Mouse (Mus musculus) CH12F3 (cell line): Measurements from ENCODE around the gene Rnf141.

Experiments used
- in situ Hi-C: fragments of 300-500 bp; cut with MboI; formaldehyde crosslinking; loops from 2 replicates; pipeline ENCODE4 v1.14.3; 2020; ENCODE audit warnings: low sequenced_read_pairs

Rnf141 gene

GRCm38 (mm10) chr7:110843916-110844874 lies at the start of gene Rnf141:
Gene Rnf141 (minus strand): TSS chr7:110844457.
- in situ Hi-C loops: no loop called here

DNA sequence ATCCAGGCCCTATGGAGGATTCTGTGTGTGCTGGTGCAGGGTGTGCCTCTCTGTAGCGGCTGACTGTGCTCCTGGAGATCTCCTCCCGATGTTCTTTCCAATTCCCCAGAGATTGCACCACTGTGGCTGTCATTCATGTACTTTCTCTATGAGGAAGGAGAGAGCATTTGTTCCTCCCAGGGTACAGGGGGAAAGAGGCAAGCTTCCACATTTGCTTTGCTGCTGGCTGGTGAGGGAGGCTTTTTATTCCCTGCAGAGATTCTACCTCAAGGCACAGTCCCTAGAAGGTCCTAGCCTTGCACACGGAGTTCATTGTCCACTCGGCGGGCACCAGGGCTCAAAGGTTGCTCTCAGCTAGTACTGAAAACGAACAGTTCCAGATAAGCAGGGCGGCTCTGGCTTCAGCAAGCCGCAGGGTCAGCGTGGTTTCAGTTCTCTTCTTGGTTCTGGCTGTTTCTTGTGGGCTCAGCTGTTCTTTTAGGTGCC lies 47.3 kb upstream of the Rnf141 start:
- in situ Hi-C loops: no loop called here

GRCm38 (mm10) chr7:110881746-110882333 lies 37.6 kb upstream of the Rnf141 start:
- in situ Hi-C loops: no loop called here

DNA sequence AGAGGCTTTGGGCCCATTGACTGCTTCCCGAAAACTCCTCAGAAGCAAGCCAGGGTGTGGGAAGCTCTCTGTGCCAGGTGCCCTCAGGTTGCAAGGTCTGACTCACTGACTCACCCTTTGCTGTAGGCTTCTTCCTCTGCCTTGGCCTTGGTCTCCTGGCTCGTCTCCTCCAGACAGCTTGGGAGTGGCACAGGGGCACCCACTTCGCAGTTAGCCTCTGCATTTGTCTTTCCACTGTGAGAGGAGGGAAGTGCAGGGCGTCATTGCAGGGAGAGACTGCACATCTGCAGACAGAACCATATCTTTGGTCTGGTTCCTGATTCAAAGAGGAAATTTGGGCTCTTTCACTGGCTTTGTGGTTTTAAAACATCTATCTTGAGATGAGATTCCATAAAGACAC lies 33.8 kb upstream of the Rnf141 start:
- in situ Hi-C loops: no loop called here

DNA sequence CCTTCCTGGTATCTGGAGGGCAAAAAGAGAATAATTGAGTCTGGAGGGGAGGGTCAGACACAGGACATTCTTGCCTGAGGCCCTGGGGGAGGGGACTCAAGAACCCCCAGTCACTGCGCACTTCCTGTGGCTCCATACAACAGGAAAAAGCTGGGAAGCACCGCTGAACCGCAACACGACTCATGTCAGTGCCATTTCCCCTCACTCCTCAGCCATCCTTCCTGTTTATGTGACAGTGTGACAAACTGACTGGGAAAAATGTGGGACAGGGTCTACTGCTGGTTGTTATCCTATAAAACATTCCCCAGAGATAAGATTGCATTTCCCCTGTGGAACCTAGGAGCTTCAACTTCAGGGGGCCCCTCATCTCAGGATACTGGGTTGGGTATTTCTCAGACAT lies 32.7 kb upstream of the Rnf141 start:
- in situ Hi-C loops: no loop called here

GRCm38 (mm10) chr7:110868807-110869206 lies 24.6 kb upstream of the Rnf141 start:
- in situ Hi-C loops: no loop called here

GRCm38 (mm10) chr7:110867116-110867515 lies 22.9 kb upstream of the Rnf141 start:
- in situ Hi-C loops: no loop called here

- in situ Hi-C loops: no loop called here
These were observed 21.8 kb upstream of the Rnf141 start for GRCm38 (mm10) chr7:110866021-110866420.

GRCm38 (mm10) chr7:110865570-110865969 lies 21.3 kb upstream of the Rnf141 start:
- in situ Hi-C loops: no loop called here

DNA sequence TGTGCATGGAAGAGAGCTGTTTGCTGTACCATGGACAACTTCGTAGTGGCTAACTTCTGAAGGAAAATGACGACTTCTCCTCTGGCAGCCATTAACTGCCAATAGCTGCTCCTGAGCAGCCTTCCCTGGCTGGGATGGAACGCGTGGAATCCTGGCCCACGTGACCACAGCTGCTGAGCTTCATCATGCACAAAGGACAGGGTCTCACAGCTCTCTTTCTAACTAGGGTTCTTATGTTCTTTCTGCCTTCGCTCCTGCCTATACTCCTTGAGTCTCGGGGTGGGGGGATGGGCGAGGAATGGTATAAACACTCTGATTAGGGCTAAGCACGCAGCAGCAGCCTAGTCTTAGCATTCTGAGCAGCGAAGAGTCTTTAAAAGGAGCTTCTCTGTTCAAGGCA lies 20.8 kb upstream of the Rnf141 start:
- in situ Hi-C loops: no loop called here

DNA sequence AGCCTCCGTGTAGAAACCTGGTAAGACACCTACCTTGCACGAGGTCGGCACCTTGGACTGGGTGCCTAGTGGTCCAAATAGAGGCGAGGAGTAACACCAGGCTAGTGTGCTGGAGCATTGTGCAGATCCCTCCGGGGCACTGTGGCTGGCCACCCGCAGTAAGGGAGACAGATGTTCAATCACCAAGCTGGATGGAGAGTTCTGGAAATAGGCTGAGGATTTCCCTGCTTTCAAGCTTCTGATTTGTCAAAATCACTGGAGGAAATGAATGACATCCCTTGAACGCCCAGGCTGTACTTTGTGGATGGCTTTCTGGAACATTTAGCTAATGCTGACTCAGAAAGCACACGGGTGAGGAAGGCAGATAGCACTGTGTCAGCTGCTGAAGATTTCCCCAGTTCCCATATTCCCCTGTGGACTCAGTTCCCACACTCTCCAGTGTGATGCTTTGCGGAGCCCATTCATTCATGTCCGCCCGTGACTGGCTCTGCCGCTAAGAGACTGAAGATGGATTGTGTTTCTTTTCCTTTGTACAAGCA lies 18.6 kb upstream of the Rnf141 start, which contains the start of gene Lyve1:
Lyve1 (minus strand) TSS at position 489 of the 539 bp plus-strand sequence.
- in situ Hi-C loops: no loop called here

- in situ Hi-C loops: no loop called here
These were observed 15.9 kb upstream of the Rnf141 start for GRCm38 (mm10) chr7:110860129-110860528.

DNA sequence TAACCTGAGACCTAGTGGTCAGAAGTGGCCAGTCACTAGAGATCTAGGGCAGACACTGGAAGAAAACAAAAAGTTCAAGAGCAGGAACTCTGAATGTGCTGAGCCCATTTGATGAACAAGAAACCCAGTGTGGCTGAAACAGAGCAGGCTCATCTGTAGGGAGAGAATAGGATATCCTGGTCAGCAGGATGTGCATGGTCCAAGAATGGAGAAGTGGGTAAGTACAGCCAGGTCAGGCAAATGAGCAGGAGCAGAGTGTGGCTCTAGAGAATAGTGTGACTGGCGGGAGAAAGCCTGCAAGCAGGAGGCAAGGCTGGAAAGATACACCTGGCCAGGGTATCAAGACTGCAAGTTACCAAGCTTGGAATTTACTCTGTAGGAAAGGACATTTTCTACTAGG lies 11.3 kb upstream of the Rnf141 start:
- in situ Hi-C loops: no loop called here

- in situ Hi-C loops: no loop called here
These were observed 10.8 kb upstream of the Rnf141 start for GRCm38 (mm10) chr7:110854927-110855546.

- in situ Hi-C loops: no loop called here
These were observed 10.3 kb upstream of the Rnf141 start for GRCm38 (mm10) chr7:110854519-110854918.

DNA sequence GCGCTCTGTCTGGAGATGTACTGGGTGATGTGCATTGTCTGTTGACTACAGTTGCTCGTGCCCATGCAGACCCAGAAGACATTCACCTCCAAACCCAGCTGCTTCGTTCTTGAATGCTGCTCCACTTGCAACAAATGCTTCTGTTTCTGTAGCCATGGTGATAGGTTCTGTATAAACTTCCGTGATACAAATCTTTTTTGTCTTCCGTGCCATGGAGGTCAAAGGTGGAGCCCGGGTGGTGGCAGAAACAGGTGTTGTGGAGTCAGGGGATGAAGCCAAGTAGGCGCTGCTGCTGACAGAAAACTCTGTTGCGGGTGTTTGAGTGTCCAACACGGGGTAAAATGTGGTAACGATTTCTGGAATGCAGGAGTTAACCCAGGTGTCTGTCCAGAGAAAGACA lies 9.4 kb upstream of the Rnf141 start:
- in situ Hi-C loops: no loop called here

- in situ Hi-C loops: no loop called here
These were observed 7.4 kb upstream of the Rnf141 start for GRCm38 (mm10) chr7:110851541-110852203.

DNA sequence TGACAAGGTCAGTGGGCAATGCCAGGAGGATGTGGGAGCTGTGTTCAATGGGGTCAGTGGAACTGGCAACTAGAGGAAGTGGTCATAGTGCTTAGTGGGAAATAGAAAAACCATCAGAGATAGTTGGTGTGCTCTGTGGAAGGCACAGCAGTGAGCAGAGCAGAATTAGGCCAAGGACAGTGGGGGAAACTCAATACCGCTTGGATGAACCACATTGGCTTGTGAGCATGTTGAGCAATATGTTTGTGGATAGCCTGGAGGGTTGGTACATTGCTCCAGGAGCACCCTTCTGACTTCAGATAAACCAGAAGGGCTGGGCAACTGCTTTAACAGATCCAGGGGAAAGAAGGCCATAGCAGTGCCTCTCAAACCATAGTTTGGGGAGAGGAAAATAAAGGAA lies 4.1 kb upstream of the Rnf141 start:
- in situ Hi-C loops: no loop called here

DNA sequence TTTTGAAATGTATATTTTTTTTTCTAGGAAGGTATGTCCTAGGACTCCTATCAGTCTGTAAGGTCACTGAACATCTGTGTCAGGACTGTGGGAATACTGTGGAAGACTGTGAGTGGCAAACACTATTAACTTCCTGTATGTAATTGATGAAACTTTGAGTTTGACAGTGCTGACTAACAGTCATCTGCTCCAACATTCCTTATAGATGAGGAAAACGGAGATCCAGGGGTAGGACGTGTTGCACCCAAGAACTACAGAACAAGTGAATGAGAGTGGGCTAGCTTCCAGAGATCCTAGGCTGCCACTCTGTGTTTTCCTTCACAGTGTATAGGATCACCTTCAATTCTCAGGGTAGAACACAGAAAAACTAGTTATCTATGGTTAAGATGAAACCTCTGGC lies 3.1 kb upstream of the Rnf141 start:
- in situ Hi-C loops: no loop called here

GRCm38 (mm10) chr7:110840332-110840731 lies 3.9 kb downstream of the Rnf141 start:
- in situ Hi-C loops: no loop called here

GRCm38 (mm10) chr7:110834522-110834921 lies 9.7 kb downstream of the Rnf141 start:
- in situ Hi-C loops: loop anchor here (10.0 kb wide), 1 partner anchor 90 kb away; no protein-coding TSS in a partner anchor
